Mouse (Mus musculus): ENCODE data around the gene Plekhg2. TPM values are rescaled to one million over a fixed set of nuclear protein-coding genes. Genes with fewer than 3 reads are reported as not detected.

Plekhg2 gene
- polyA plus RNA-seq, 1 experiment from 2014 or later, result 49.6 TPM

DNA sequence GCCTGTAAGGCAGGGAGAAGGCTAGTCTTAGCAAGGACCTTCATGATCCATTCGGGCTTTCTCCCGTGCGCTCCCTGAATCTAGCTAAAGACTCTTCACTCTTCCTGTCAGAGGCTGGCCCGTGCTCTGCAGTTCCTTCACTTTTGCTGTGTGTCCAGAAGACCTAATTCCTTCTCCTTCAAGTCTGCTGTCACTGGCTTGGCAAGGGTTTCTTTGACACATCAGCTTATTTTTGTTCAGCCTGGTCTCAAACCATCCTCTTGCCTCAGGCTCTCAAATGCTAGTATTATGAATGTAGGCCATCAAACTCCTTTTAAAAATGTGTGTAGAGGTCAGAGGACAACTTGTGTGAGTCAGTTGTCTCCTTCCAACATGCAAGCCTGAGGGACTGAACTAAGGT lies 11.2 kb upstream of the Plekhg2 start:
- no peak for DNase-seq (ENCODE audit: low spot score)

- peak; percentile 90 for DNase-seq (ENCODE audit: low spot score)
These were observed 10.6 kb upstream of the Plekhg2 start for GRCm38 (mm10) chr7:28382981-28383396.

GRCm38 (mm10) chr7:28382347-28382951 lies 10.1 kb upstream of the Plekhg2 start:
- DNase-seq (ENCODE audit: low spot score), result peak; percentile 94

- peak; percentile 93 for DNase-seq (ENCODE audit: low spot score)
These were observed 9.5 kb upstream of the Plekhg2 start for GRCm38 (mm10) chr7:28381938-28382337.

- DNase-seq (ENCODE audit: low spot score), result peak; percentile 90
These were observed 8.8 kb upstream of the Plekhg2 start for GRCm38 (mm10) chr7:28381017-28381790.

- DNase-seq (ENCODE audit: low spot score), result no peak
These were observed 8.0 kb upstream of the Plekhg2 start, which contains the start of gene Zfp36 for GRCm38 (mm10) chr7:28380237-28381016. Gene Zfp36, minus strand, starts transcription at chr7:28380253.

DNA sequence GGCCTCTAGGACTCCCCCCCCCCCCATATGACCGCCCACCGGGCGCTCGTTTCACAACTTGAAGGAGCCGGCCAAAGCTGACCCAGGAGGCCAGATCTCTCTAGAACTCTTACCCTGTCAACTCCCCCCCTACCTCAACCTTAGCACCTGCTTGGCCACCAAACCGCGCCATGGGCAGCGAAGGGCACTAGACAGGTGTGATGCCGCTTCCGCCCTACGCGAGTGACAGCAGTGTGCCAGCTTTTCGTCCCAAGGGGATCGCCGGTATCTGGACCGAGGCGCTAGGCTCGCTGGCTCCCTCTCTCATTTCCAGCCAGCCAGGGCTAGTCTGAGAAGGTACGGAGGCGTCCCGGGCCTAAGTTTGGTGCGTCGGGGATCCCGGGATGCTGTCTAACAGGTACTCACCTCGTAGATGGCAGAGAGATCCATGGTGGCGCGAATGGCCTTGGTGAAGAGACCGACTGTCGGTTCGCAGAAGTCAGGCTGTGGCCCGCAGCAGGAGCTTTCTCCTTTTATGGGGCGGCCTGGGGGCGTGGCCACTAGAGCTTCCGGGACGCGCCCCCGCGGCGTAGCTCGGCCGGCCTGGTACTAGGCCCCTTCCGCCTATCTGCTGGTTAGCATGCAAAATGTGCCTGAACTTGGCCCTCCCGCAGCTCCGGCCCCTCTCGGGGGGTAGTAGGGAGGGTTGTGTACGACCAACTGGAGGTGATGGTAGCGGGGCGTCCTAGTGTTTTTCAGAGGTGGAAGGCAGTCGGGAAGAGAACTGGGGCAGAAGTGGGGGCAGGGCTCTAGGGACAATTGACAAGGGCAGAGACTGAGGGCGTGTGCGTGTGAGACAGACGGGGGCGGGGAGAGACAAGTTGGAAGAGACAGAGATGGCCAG lies 6.6 kb upstream of the Plekhg2 start:
- DNase-seq (ENCODE audit: low spot score), result peak; percentile 96

- DNase-seq (ENCODE audit: low spot score), result peak; percentile 26
These were observed 5.8 kb upstream of the Plekhg2 start for GRCm38 (mm10) chr7:28378066-28378690.

DNA sequence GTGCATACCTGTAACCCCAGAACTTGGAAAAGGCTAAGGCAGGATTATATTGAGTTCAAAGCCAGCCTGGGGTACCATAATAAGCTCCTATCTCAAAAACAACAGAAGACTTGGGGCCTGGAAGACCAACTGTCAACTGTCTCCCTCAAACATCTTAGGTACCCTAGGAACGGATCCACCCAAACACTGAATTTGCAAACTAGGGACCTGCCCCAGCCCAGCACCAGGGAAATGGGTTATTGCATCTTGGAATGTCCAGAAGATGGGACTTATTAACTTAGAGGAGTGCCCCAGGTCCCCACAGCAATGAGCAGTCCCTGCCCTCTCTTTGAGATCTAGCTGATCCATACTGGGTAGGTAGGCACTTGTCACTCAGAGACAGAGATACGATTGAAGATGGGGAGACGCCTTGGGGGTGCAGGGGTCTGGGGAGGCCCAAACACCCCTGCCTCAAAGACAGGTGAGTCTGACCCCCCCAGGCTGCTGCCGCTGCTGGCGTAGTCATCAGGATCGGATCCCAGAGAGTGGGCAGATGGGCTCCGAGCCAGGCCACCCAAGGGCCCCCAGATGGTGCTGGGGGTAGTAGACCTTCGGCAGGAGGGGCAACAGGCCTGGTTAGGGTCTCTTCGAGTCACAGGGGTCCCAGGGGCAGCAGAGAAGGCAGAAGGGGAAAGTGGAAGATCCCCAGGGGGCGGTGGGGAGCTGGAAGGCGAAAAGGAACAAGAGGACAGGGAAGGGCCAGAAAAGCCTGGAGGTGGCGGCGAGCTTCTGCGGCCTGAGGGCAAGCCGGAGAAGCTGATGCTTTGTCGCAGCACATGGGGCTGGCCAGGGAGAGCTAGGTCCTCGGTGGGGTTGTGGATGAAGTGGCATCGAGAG lies 5.0 kb upstream of the Plekhg2 start:
- no peak for DNase-seq (ENCODE audit: low spot score)

GRCm38 (mm10) chr7:28376011-28376771 lies 3.8 kb upstream of the Plekhg2 start:
- DNase-seq (ENCODE audit: low spot score), result peak; percentile 45

DNA sequence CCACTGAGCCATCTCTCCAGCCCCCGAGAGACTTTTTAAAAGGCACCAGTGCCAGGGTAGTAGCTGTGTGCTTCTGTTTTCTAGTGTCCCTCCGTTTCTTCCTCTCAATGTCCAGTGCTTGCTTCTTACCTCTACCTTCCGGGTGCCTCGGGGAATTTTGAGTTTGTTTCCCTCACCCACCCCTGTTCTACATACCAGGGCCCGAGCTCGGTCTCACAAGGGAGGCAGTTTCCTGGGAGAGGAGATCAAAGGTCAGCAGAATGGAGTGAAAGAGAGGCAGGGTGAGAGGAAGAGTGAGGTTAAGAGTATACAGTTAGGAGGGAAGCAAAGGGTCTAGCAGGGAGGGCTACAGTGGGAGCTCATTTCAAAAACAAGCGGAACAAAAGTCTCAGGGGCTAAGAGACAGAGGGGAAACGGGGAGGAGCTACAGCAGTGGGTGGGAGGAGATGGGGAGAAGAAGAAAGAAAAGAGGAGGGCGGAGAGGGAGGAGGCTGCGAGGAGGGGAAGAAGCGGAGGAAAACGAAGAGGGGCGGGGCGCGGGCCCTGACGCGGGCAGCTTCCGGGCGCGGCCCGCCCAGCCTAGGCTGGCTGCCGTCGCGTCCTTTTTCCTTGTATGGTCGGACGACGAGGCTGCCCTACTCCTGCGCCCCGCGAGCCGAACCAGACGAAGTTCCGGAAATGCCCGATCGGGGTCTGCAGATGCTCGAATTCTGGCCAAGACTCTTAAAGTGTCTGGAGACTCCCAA lies 3.0 kb upstream of the Plekhg2 start:
- peak; percentile 94 for DNase-seq (ENCODE audit: low spot score)

DNA sequence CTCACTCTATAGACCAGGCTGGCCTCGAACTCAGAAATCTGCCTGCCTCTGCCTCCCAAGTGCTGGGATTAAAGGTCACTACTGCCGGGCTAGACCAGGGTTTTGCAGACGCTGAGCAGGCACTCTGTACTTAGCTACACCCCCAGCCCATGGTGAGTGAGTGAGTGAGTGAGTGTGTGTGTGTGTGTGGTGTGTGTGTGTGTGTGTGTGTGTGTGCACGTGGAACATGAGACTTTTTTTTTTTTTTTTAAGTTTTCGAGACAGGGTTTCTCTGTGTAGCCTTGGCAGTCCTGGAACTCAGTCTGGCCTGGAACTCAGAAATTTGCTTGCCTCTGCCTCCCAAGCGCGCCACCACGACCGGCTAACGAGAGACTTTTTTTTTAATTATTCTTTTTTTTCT lies 2.2 kb upstream of the Plekhg2 start:
- DNase-seq (ENCODE audit: low spot score), result no peak

- no peak for DNase-seq (ENCODE audit: low spot score)
These were observed 1.6 kb upstream of the Plekhg2 start for GRCm38 (mm10) chr7:28373891-28374495.

GRCm38 (mm10) chr7:28373131-28373581 lies 757 bp upstream of the Plekhg2 start:
- peak; percentile 85 for DNase-seq (ENCODE audit: low spot score)

GRCm38 (mm10) chr7:28371514-28371989 lies 847 bp downstream of the Plekhg2 start:
- peak; percentile 63 for DNase-seq (ENCODE audit: low spot score)

GRCm38 (mm10) chr7:28370977-28371513 lies 1.4 kb downstream of the Plekhg2 start:
- no peak for DNase-seq (ENCODE audit: low spot score)

DNA sequence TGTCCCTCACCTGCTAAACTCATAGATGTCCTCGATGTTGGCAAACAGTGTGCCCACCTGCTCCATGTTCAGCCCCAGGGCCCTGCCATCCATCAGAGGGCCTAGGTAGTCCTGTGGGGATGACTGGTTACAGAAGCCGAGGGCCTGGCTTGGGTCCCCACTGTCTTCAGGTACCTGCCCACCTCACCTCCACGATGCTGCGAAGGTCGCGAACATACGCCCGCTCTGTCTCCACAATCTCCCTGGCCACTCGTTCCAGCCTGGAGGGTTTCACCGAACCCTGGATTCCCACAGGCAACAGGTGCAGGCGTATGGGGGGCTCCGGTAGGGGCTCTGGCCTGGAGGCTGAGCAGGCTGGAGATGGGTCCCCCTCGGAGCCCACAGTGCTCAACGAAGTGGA lies 2.3 kb downstream of the Plekhg2 start:
- DNase-seq (ENCODE audit: low spot score), result no peak
